Mouse (Mus musculus): Measurements from ENCODE around the gene Pid1. TPM values are rescaled to one million over a fixed set of nuclear protein-coding genes. Genes with fewer than 3 reads are reported as not detected.

Gene Pid1
- total RNA-seq, 2 experiments from 2014 or later: 39.5 to 40.2 TPM

DNA sequence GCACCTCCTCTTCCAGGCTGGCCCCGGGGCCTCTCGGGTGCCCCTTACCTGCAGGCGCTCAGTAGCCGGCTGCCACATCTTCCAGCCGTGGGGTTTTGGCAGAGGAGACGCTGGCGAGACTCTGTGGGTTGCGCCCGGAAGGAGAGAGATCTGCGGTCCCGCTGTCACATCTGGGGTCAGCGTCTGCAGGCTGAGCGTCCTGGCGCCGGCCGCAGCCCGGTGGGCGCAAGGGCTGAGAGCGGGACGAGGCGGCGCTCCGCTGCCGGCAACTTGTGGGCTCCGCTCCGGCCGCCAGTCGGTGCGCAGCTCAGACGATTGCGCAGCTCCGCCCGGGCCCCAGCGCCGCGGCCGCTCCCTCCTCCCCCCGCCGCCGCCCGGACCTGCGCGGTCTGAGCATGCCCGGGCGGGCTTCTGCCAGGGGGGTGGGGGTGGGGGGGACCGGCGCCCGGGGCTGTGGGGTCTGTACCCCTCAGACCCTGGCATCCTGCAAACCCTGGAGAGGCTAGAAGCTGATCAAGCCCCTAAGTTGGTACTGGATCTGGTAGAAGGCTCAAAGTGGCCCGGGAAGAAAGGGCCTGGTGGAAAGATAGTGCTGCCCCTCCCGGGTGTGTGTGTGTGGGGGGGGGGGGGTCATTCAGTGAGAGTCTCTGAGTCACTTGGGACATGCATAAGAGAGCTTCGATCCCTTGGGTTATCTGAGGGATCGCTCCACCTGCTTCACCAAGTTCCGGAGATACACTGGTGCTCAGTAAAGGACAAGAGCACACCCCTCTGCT lies 79.5 kb downstream of the Pid1 start:
- DNase-seq (ENCODE audit: low spot score in 2 of 2): peak; percentile 16 to 71
- intact Hi-C loops (cut with DNase I): loop anchor here (10.0 kb wide), 4 partner anchors 150 to 540 kb away; partner anchors contain the start of gene Dner

DNA sequence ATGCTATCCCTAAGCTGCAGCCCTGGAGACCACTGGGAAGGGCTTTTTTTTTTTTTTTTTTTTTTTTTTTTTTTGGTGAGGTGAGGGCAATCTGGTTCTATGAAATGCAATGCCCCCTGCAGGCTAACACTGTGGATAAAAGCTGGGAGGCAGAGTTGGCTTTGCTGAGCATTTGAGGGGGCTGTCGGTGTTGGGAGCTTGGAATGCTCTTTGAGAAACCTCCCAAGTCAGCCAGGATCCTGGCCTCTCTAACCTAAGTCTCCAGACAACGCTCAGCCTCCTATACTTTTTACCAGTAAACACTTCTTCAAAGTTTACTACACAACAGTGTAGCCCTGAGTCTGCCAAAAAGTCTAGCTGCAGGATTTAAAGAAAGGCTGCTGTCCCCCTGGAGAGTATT lies 80.9 kb downstream of the Pid1 start:
- intact Hi-C loops (cut with DNase I): loop anchor here (10.0 kb wide), 4 partner anchors 148 to 538 kb away; partner anchors contain the start of gene Dner

DNA sequence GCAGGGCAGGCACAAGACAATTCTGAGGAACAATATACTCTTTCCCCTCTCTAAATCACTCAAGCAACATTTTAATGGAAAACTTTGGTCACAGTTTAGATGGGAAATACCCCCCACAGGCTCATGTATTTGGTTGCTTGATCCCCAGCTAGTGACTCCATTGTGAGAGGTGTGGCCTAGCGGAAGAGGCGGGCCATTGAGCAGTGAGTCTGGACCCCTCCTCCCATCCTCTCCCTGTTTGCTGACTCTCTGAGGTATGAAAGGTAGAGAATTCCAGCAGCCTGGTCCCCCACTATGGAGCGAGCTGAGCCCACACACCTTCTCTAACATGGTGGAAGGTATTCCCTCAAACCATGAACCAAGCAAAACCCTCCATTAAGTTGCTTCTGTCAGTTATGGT lies 83.8 kb downstream of the Pid1 start:
- intact Hi-C loops (cut with DNase I): loop anchor here (10.0 kb wide), 4 partner anchors 145 to 535 kb away; partner anchors contain the start of gene Dner

More for the DNA sequence above, 80.9 kb downstream of the Pid1 start:
- peak; percentile 49 to 66 for DNase-seq (ENCODE audit: low spot score in 2 of 2)

DNA sequence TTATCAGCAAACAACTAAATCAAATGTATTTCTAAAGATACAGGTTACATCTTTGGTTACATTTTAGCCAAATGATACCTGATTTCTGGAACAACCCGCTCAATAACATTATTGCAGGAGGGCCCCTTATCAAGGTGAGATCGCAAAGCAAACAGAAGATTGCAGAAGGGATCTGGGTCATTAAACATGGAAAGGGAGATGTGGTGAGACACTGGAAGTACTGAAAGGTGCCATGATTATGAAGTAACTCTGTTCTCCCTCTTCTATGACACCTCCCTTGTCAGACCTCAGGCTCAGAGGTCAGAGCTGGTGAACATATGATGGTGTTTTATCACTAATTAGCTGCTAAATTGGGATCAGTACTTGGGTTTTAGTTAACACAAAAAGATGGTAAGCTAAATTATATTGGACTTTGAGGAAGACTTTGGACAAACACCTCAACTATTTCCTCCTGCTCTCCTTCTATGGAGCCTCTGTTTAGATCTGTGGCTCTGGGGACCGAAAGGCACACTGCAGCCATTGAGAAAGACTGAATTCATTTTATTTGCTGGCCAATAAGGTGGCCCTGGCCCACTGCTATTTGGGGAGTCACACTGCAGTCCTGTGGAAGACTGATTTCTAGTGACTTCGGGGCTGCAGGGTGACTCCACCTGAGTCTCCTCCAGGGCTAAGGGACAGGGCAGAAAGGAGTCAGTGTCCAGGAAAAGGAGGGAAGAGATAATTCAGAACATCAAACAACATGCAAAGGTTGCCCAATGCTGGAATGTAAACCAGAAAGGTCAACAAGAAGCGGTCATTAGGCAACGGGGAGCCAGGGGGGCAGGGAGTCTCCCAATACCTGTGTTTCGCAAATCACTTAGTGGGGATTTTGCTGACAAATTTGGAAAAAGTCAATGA lies 85.4 kb downstream of the Pid1 start:
- no peak for DNase-seq (ENCODE audit: low spot score in 2 of 2)
- intact Hi-C loops (cut with DNase I): no loop called here

More for the DNA sequence above, 83.8 kb downstream of the Pid1 start:
- no peak for DNase-seq (ENCODE audit: low spot score in 2 of 2)

DNA sequence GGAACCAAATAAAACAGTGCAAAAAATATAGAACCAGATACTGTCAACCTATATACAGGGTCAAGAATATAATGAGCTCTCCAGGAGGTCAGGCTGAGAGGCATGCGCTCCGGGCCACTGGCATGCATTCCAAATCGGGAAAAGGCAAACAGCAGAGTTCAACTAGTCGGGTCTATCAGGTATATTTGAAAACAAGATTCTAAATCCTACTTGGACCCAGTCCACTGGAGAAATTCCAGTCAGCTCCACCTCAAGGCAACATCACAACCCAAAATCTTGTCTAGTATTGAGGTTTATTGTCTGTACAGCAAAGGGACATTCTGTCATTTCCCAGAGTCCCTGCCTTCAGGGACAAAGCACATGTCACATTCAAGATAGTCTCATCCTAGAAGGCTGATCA lies 91.0 kb downstream of the Pid1 start:
- no peak for DNase-seq (ENCODE audit: low spot score in 2 of 2)
- intact Hi-C loops (cut with DNase I): no loop called here

DNA sequence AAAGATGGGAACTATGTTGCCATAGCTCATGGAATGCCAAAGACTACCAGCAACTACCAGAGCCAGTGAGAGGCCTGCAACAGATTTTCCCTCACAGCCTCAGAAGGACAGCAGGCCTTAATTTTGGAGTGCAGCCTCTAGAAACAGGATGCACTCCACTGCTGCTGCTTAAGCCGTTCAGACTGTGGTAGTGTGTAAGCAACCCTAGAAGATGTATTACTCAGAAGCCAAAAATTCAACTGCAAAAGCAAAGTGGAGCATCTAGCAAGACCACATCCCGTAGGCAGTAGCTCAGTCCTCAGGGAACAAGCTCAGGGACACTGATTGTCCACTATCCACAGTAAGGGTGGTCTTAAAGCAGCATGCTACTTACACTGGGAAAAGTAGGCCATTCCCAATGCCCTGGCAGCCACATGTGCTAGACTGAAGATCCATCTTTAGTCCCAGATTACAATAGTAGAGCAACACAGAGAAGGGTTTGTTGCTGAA lies 92.2 kb downstream of the Pid1 start:
- intact Hi-C loops (cut with DNase I): no loop called here
- no peak for DNase-seq (ENCODE audit: low spot score in 2 of 2)

DNA sequence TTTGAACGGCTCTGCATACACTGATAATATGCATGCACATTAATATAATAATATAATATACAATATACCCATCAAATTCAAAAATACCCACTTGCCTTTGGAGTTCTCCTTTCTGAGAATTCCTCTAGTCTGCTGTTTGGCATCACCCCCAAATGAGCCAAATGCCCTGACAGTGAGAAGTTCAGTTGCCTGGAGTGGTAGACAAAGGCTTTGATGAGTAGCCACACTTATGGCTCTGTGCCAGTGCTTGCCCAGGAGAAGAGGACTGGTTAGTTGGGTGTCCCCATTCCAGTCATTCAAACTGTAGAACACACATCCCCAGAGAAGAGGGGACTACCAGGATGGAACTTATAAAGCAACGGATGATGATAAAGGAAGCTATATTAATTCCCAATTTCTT lies 106.3 kb downstream of the Pid1 start:
- intact Hi-C loops (cut with DNase I): no loop called here
- DNase-seq (ENCODE audit: low spot score in 2 of 2): no peak

DNA sequence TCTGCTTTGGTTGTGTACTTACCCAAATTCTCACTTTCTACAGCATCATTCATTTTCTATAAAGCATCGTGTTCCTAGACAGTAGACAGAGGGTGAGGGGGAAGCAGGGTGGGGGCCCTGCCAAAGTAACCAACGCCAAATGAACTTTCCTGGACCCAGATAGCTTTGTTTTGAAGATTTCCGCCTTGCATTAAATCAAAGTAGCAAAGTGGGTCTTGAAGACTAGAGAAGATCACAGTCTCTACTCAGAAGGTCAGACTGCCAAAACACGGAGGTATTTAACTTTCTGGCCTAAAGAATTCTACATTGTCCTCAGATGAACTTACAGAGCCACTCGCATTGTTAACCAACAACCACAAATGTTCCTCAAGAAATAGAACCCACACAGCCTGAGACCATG lies 109.6 kb downstream of the Pid1 start:
- DNase-seq (ENCODE audit: low spot score in 2 of 2): no peak
- intact Hi-C loops (cut with DNase I): no loop called here

DNA sequence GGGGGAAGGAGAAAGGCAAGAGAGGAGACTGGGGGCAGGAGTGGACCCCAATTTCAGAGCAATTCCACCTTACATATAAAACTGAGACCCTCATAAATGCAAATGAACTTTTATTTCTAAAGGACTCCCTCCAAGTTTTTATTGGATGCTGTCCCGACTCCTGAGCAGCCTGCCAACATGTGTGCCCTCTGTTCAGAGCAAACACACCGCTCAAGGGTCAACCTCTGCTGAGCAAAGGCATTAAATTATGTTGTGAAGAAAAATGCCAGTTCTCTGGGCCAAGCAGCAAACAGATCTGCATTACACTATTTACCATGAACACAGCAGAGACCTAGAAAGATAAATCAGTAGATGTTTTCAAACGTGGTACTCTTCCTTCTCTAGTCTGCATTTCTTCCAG lies 110.1 kb downstream of the Pid1 start:
- intact Hi-C loops (cut with DNase I): no loop called here
- DNase-seq (ENCODE audit: low spot score in 2 of 2): no peak

DNA sequence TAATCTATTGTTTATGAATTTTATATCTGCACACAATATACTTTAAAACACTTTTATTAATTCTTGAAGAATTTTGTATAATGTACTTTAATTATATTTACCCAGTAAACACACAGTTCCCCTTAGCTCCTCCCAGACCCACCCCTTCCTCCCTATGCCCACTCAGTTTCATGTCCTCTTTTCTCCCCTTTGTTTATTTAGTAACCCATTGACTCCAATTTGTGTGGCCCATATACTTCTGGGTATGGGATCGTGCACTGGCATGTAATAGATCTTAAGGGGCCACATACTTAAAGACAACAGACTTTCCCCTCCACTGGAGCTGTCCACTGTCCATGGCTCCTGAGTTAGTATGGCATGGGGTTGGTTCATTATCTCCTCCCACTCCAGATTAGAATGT lies 112.8 kb downstream of the Pid1 start:
- DNase-seq (ENCODE audit: low spot score in 2 of 2): no peak
- intact Hi-C loops (cut with DNase I): no loop called here

DNA sequence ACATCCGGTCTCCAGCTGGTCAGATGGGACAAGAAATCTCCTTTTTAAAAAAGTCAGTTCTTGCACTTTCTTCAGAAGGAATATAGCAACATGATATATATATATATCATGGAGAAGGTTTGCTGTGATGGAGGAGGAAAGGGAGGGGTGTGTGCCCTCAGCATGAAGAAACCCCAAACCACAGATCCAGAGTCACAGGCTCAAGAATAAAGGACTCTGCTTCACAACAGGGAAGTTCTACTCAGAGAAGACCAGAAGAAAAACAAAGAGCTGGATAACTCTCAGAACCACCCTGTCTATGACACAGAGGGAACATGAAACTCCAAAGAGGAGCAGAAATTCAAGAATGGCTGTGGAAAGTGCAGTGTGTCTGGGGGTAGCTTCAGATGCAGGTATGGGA lies 113.2 kb downstream of the Pid1 start:
- DNase-seq (ENCODE audit: low spot score in 2 of 2): no peak
- intact Hi-C loops (cut with DNase I): no loop called here

DNA sequence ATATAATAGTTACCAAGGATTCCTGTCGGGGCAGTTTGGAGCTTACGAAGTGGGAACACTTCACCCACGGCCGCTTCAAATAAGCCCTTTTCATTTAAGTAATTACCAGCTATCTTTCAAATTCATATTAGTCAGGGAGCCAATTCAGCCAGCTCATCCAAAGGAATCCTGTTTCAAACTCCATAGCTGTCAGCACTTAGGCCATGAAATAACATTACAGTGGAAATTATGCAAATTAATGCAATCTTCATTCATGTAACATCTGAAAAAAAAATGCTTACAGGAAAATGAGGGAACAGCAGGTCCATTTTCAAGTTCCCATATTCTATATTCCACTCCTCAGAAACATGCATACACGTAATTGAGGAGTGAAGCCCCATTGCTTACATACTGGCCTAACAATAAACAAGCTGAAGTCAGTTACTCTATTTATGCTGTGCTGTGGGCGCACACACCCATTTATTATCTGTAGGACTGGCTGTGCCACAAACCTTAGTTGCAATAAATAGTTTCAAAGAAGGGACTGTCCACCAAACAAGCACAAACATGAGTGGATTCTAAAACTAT lies 114.1 kb downstream of the Pid1 start:
- DNase-seq (ENCODE audit: low spot score in 2 of 2): peak in 1 of 2 experiments; percentile 13
- intact Hi-C loops (cut with DNase I): no loop called here

DNA sequence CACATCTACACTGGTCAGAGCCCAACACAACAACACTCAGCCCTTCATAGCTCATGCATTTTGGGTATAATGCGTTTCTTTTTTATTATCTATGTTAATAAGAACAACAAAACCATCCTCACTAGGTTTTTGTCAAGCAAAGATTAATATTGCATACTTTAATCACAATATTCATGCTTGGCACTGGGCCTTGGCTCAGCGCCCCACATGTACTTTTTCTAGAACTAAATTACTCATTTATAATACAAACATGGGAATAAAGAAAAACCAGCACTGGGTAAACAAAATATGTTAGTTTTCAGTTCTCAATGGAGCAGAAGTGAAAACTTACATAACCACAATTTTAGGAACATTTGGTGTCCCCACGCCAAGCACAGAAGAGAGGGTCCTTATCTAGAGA lies 116.9 kb downstream of the Pid1 start:
- intact Hi-C loops (cut with DNase I): no loop called here

DNA sequence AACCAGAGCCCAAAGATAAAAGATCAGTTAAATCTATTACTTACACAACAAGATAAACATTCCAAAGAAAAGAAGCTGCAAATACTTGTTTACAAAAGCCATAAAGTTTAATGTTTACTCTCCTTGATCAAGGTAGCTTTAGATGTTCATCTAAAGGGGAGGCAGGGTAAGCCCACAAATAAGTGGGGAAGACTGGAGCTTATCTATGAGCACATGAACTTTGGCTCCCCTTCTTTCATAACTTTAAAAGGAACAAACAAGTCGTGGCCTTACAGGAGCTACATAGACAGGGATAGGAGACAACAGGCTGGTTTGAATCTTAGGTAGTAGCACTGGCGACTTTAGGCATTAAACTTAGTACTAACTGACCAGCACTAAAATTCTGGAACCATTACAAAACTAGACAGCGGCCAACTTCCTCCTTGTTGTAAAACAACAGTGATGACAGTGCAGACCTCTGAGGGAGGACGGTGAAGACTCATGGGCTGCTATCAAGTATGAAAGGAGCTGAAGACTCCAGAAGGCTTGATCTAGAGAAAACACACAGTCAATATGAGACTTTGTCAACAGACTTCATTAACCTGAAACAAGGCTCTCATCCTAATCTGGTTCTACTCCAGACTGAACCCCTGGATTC lies 122.7 kb downstream of the Pid1 start:
- no peak for DNase-seq (ENCODE audit: low spot score in 2 of 2)
- intact Hi-C loops (cut with DNase I): no loop called here

More for the DNA sequence above, 116.9 kb downstream of the Pid1 start:
- DNase-seq (ENCODE audit: low spot score in 2 of 2): no peak

DNA sequence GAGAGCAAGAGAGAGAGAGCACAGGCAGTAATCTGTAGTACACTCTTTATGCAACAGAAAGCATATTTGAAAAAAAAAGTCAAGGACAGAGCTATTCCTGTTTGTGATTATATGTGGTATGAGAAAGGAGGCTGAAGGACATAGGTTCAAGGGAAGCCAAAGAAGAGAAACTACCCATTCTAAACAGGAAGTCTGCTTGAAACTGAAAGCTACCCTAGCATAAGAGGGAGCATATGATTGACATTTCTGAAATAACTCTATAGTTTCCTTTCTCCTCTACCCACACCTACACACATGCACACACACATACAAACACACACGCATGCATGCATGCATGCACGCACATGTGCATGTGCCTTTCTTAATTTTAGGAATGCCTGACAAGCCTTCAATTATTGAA lies 123.8 kb downstream of the Pid1 start:
- intact Hi-C loops (cut with DNase I): no loop called here
- DNase-seq (ENCODE audit: low spot score in 2 of 2): no peak

DNA sequence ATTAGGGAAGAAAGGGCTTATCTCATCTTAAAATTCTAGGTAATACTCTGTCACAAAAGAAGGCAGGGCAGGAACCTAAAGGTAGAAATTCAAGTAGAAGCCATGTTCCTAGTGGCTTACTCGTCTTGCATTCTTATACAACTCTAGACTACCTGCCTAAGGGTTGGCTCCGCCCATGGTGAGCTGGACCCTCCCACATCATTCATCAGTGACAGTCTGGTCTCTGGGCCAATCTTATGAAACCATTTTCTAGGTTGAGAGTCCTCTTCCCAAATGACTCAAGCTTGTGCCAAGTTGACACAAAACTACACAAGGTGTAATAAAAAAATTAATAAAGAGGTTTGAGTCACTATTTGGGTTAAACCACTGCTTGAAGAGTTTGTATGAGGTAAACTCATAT lies 133.5 kb downstream of the Pid1 start:
- DNase-seq (ENCODE audit: low spot score in 2 of 2): no peak
- intact Hi-C loops (cut with DNase I): no loop called here

DNA sequence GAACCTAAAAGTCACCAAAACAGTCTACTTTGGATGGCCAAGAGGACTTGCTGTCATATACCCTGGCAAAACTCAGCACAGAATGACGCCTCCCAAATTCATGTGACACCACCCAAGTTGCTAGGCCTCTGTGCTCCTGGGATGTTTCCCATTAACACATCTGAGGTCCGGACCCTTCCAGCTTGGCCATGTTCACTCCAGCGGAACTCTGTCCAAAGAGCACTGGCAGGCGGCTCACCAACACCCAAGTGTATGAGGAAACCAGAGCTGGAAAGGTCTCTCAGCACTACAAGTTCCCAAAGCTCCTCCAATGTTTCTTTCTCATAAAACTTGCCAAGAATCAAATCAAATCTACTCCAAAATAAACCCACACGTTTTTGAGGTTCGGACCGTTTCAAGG lies 138.4 kb downstream of the Pid1 start:
- DNase-seq (ENCODE audit: low spot score in 2 of 2): no peak
- intact Hi-C loops (cut with DNase I): no loop called here

DNA sequence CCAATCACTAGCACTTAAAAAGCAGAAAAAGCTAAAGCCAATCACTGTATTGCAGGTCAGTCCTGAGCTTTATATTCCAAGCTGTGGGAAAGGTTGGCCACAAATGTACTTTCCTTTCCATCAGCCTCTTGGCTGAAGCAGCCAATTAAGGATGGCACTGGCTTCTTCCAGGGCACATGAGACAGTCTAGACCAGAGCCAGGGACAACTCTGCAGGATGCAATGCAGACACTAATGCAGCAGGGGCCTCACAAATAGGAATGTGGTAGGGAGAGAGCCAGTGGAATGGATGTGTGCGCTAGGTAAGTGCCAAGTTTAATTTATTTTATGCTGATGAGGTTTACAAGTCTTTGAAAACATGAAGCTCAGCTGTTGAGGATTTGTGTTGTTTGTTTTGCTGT lies 141.9 kb downstream of the Pid1 start:
- DNase-seq (ENCODE audit: low spot score in 2 of 2): no peak

DNA sequence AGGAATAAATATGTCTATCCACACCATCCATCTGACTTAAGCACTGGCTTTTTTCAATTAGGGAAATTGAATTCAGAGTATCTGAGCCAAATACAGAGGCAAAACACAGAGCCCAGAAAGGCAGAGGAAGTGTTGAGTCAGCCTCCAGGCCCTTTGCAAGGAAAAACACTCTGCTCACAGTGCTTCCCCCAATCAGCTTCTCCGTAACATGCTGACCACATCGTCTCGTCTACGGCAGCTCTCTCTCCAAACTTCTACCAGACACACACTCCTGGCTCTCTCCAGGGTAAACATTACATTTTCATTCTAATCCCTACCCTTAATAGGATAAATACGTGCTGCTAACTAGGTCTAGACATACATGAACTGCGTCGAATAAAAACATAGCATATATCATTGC lies 145.4 kb downstream of the Pid1 start:
- intact Hi-C loops (cut with DNase I): no loop called here
- DNase-seq (ENCODE audit: low spot score in 2 of 2): peak; percentile 34 to 49

More for the DNA sequence above, 141.9 kb downstream of the Pid1 start:
- intact Hi-C loops (cut with DNase I): no loop called here

Data from left cerebral cortex, postnatal 14 days (tissue).